Mouse (Mus musculus) embryonic fibroblast, embryonic 13.5 days (primary cell): ENCODE results near the gene Muc20.

Source experiments
- CTCF ChIP-seq: IDR thresholded peaks from 2 replicates; pipeline ENCODE4 v1.5.1; 2011; ENCODE audit warnings: mild to moderate bottlenecking, control low read depth, low read length, moderate library complexity, borderline replicate concordance; ENCODE audit not compliant: insufficient read depth
- POLR2A ChIP-seq: IDR thresholded peaks from 2 replicates; pipeline ENCODE4 v1.6.1; 2011; ENCODE audit warnings: low read depth, mild to moderate bottlenecking, control low read depth, low read length, moderate library complexity

DNA sequence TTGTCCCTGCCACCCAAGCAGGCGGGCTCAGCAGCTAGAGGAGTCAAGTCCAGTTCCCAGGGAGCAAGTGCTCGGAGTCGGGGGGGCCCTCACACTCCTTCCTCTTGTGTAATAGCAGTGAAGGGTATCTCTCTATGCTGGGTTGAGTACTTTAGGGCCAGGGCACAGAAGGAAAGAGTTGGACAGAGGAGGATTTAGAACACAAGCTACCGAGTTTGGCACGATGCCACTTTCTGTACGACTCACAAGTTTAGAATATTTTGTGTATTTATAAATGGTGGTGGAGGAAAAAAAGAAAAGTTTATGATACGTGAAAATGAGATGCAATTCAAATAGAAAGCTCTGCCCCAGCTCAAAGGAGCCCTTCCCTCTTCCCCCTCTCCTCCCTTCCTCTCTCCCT lies 7.9 kb upstream of the Muc20 start:
- TF ChIP-seq CTCF, result no peak
- TF ChIP-seq POLR2A, result no peak
